ENCODE assay signal across 8 mouse cellular contexts in the genomic region with DNA sequence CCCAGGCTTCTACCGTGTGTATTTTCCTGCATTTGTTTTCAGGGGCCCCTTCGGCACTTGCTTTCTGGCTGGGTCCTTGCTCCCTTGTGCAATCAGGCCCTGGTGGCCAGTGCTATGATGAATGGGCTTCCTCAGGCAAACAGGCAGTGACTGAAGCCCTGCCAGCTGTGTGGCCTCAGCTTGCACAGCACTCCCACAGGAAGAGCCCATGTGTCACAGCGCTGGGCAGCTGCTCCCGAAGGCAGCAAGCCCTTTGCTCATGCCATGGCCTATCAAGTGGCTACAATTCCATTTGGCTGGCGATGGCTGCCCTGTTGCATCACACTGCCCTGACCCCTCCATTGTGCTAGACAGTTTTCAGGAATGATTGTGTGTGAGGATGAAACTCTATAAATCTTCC. TPM values are rescaled to one million over a fixed set of nuclear protein-coding genes. Genes with fewer than 3 reads are reported as not detected.
DNase-seq lines count a peak whose midpoint lies in the region; ATAC-seq lines count a peak whose summit lies in the region.

No protein-coding gene starts in this region.

- H3K4me1 ChIP-seq in intestine, embryonic 15.5 days (replicated peaks), result peaks cover 14% of the 10 kb centered on the region

- no peak for ATAC-seq in intestine, embryonic 15.5 days

- H3K4me3 ChIP-seq in intestine, embryonic 15.5 days (replicated peaks), result no peak overlapping the region

- no peak overlapping the region for H3K27ac ChIP-seq in intestine, embryonic 15.5 days

- no peak overlapping the region for H3K4me2 ChIP-seq in intestine, embryonic 15.5 days (replicated peaks)

- no peak overlapping the region for H3K9ac ChIP-seq in intestine, embryonic 15.5 days

- no peaks in the 10 kb centered on the region for H3K27me3 ChIP-seq in intestine, embryonic 15.5 days (replicated peaks)

- 55% methylated on average over 5 of the region's 5 CpGs for WGBS in intestine, embryonic 15.5 days

- peak; percentile 96 for DNase-seq in heart, adult 11 months
- DNase-seq in heart, postnatal 4 days, result no peak
- peak; percentile 89 for DNase-seq in adipocyte (ENCODE audit: low spot score)
- peak; percentile 22 to 40 for DNase-seq in kidney, adult 8-10 months
- DNase-seq in lung, postnatal 10 days, result peak; percentile 82
- DNase-seq in urinary bladder, postnatal 14 days (ENCODE audit: low spot score), result no peak
- no peak for DNase-seq in layer of hippocampus, adult 18-20 months (ENCODE audit: low spot score in 2 of 2)

- no peaks in the 10 kb centered on the region for H3K9me3 ChIP-seq in intestine, embryonic 15.5 days

- H3K36me3 ChIP-seq in intestine, embryonic 15.5 days, result no peaks in the 10 kb centered on the region

RNA-seq across cellular contexts. Expression of a gene that starts 36.6 kb away (rescaled TPM):
- total RNA-seq in heart, postnatal 4 days (2021), result 10 to 100 TPM; 15.9 to 22.2 TPM
- 4.1 and 4.9 TPM in 2 replicates for polyA plus RNA-seq in intestine, embryonic 15.5 days (2015; fragmentation: Nextera tagmentation; extraction: Ambion mirVana)
- 1 to 10 TPM; 1.6 to 1.7 TPM for total RNA-seq in layer of hippocampus, adult 18-20 months (2021)

Comparison
In these comparisons a context has a peak if more than half of its experiments do, and no peak if none do; other contexts are left out.
1. DNase-seq: peak in heart, adult 11 months (single experiment), adipocyte (single experiment), kidney, adult 8-10 months (2 of 2) and lung, postnatal 10 days (single experiment); none in heart, postnatal 4 days (single experiment), urinary bladder, postnatal 14 days (single experiment) and layer of hippocampus, adult 18-20 months (0 of 2).
2. RNA of a gene that starts 36.6 kb away (total RNA-seq): 15.9 to 22.2 TPM in heart, postnatal 4 days; 1.6 to 1.7 TPM in layer of hippocampus, adult 18-20 months; every median in the first group is over 4 times any median in the second.